Mouse (Mus musculus) left cerebral cortex, postnatal 10 days (tissue): ENCODE results near the gene Tardbp. TPM values are rescaled to one million over a fixed set of nuclear protein-coding genes. Genes with fewer than 3 reads are reported as not detected.

Experiments
- DNase-seq, 2 experiments: peaks; one replicate each; pipeline ENCODE4 v3.0.0; 2021 to 2022; ENCODE audit warnings: low spot score in 2 of 2, mixed read lengths in 1 of 2; ENCODE audit errors: extremely low spot score in 1 of 2
- intact Hi-C: fragments of 180-260 bp; cut with DNase I; formaldehyde crosslinking; loops from one replicate; pipeline ENCODE4 v1.15.1; 2025
- total RNA-seq, 2 experiments: library from RNA; stranded (reverse); gene quantifications; 2 replicates each; pipeline ENCODE4 v1.2.3; 2021

The Tardbp gene
- 100 to 1,000 TPM; 190 TPM for total RNA-seq

GRCm38 (mm10) chr4:148626623-148627185 is at the start of gene Tardbp:
Gene Tardbp (minus strand): TSS chr4:148627019.
- DNase-seq, result peak; percentile 90 to 98
- intact Hi-C loops, result no loop called here

- intact Hi-C loops, result no loop called here
- peak in 1 of 2 experiments; percentile 62 for DNase-seq
Measured at GRCm38 (mm10) chr4:148676188-148676960, 49.6 kb upstream of the Tardbp start.

- DNase-seq, result no peak
- intact Hi-C loops, result no loop called here
Measured at GRCm38 (mm10) chr4:148675043-148675442, 48.2 kb upstream of the Tardbp start.

GRCm38 (mm10) chr4:148671230-148671947 is 44.6 kb upstream of the Tardbp start:
- intact Hi-C loops, result no loop called here
- DNase-seq, result no peak

GRCm38 (mm10) chr4:148667006-148667755 is 40.4 kb upstream of the Tardbp start:
- intact Hi-C loops, result no loop called here
- no peak for DNase-seq

- no peak for DNase-seq
- intact Hi-C loops, result no loop called here
Measured at GRCm38 (mm10) chr4:148664021-148664420, 37.2 kb upstream of the Tardbp start.

- intact Hi-C loops, result no loop called here
- DNase-seq, result no peak
Measured at GRCm38 (mm10) chr4:148663326-148663725, 36.5 kb upstream of the Tardbp start.

GRCm38 (mm10) chr4:148662168-148662965 is 35.5 kb upstream of the Tardbp start:
- peak; percentile 28 to 74 for DNase-seq
- intact Hi-C loops, result no loop called here

- DNase-seq, result no peak
- intact Hi-C loops, result no loop called here
Measured at GRCm38 (mm10) chr4:148660174-148660573, 33.4 kb upstream of the Tardbp start.

GRCm38 (mm10) chr4:148657776-148658175 is 31.0 kb upstream of the Tardbp start:
- intact Hi-C loops, result no loop called here
- no peak for DNase-seq

GRCm38 (mm10) chr4:148656691-148657258 is 30.0 kb upstream of the Tardbp start:
- intact Hi-C loops, result no loop called here
- DNase-seq, result no peak

GRCm38 (mm10) chr4:148654701-148655398 is 28.0 kb upstream of the Tardbp start:
- no peak for DNase-seq
- intact Hi-C loops, result no loop called here

GRCm38 (mm10) chr4:148651045-148651444 is 24.2 kb upstream of the Tardbp start:
- intact Hi-C loops, result no loop called here
- DNase-seq, result no peak

GRCm38 (mm10) chr4:148649309-148649708 is 22.5 kb upstream of the Tardbp start:
- intact Hi-C loops, result no loop called here
- DNase-seq, result no peak

GRCm38 (mm10) chr4:148646616-148647015 is 19.8 kb upstream of the Tardbp start:
- peak in 1 of 2 experiments; percentile 54 for DNase-seq
- intact Hi-C loops, result no loop called here

- intact Hi-C loops, result no loop called here
- DNase-seq, result no peak
Measured at GRCm38 (mm10) chr4:148644926-148645325, 18.1 kb upstream of the Tardbp start.

GRCm38 (mm10) chr4:148644157-148644511 is 17.3 kb upstream of the Tardbp start:
- peak in 1 of 2 experiments; percentile 66 for DNase-seq
- intact Hi-C loops, result no loop called here
